Mouse (Mus musculus) midbrain, embryonic 14.5 days (tissue): ENCODE measurements at regions not wholly inside any gene's neighbourhood (a gene's known extent, or its start where the extent isn't known, plus 50 kb on each side); places are given as distances from the start of the nearest gene placed in this dataset.
A peak's percentile ranks its signal among the peaks of the same experiment; 100 is the strongest.
"Not testable (repeated sequence)": the region's sequence is repeated elsewhere in the genome, so short reads cannot be mapped to it uniquely, and the experiment has no call there.

Source experiments
- ATAC-seq: fragments of 200-750 bp; cut with Nextera tagmentation; 2 replicates; pipeline ENCODE4 v1.8.0; 2017; ENCODE audit warnings: moderate number of reproducible peaks, moderate library complexity; ENCODE audit not compliant: low FRiP score, low TSS enrichment
- DNase-seq: peaks from one replicate; pipeline ENCODE4 v3.0.0-alpha.2; 2015
- H3K27ac ChIP-seq: fragments of 300-500 bp; sonication (generic); replicated peaks from 2 replicates; pipeline ENCODE4 v1.5.1; 2014; ENCODE audit warnings: mild to moderate bottlenecking, low read depth, low read length, moderate library complexity
- H3K27me3 ChIP-seq: fragments of 300-500 bp; sonication (generic); 2 replicates; pipeline ENCODE4 v1.6.1; 2014; ENCODE audit warnings: low read length, control low read depth, mixed read lengths; ENCODE audit not compliant: control insufficient read depth, insufficient read depth
- H3K36me3 ChIP-seq: fragments of 300-500 bp; sonication (generic); 2 replicates; pipeline ENCODE4 v1.6.1; 2014; ENCODE audit warnings: low read length, control low read depth; ENCODE audit not compliant: control insufficient read depth, insufficient read depth
- H3K4me1 ChIP-seq: fragments of 300-500 bp; sonication (generic); 2 replicates; pipeline ENCODE4 v1.6.1; 2014; ENCODE audit warnings: mild to moderate bottlenecking, antibody characterized with exemption, low read length, control low read depth; ENCODE audit not compliant: control insufficient read depth, insufficient read depth
- H3K4me2 ChIP-seq: fragments of 300-500 bp; sonication (generic); 2 replicates; pipeline ENCODE4 v1.6.1; 2014; ENCODE audit warnings: mild to moderate bottlenecking, low read length, moderate library complexity
- H3K4me3 ChIP-seq: fragments of 300-500 bp; sonication (generic); replicated peaks from 2 replicates; pipeline ENCODE4 v1.5.1; 2014; ENCODE audit warnings: low read depth, low read length
- H3K9ac ChIP-seq: fragments of 300-500 bp; sonication (generic); replicated peaks from 2 replicates; pipeline ENCODE4 v1.6.1; 2014; ENCODE audit warnings: mild to moderate bottlenecking, low read length, moderate library complexity
- H3K9me3 ChIP-seq: fragments of 300-500 bp; sonication (generic); 2 replicates; pipeline ENCODE4 v1.6.1; 2016; ENCODE audit warnings: low read length, control low read depth, mixed read lengths; ENCODE audit not compliant: control insufficient read depth
- WGBS: fragments of 180-500 bp; shearing (Covaris S2); extraction: QIAGEN DNeasy Blood & Tissue Kit; methylation state at CpG from one replicate; pipeline ENCODE4 v1.1.7; 2014; 5-methylcytosine and 5-hydroxymethylcytosine counted together

DNA sequence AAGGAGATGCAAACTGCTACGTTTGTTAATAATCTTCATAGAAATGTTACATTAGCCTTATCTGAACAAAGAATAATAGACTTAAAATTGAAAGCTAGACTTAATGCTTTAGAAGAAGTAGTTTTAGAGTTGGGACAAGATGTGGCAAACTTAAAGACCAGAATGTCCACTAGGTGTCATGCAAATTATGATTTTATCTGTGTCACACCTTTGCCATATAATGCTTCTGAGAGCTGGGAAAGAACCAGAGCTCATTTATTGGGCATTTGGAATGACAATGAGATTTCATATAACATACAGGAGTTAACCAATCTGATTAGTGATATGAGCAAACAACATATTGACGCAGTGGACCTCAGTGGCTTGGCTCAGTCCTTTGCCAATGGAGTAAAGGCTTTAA, 714.8 kb upstream of the Tacstd2 start:
- H3K27me3 ChIP-seq, H3K36me3 ChIP-seq, H3K9ac ChIP-seq, H3K9me3 ChIP-seq, H3K4me2 ChIP-seq, H3K27ac ChIP-seq, DNase-seq, H3K4me3 ChIP-seq, ATAC-seq, H3K4me1 ChIP-seq: not testable (repeated sequence)
- 84% methylated on average over 2 of the region's 2 CpGs for WGBS

DNA sequence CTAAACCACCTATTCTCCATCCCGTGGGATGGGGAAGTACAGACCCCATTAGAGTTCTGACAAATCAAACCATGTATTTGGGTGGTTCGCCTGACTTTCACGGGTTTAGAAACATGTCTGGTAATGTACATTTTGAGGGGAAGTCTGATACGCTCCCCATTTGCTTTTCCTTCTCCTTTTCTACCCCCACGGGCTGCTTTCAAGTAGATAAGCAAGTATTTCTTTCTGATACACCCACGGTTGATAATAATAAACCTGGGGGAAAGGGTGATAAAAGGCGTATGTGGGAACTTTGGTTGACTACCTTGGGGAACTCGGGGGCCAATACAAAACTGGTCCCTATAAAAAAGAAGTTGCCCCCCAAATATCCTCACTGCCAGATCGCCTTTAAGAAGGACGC, 713.7 kb upstream of the Tacstd2 start:
- H3K36me3 ChIP-seq, H3K27me3 ChIP-seq, H3K4me2 ChIP-seq, H3K9me3 ChIP-seq, H3K27ac ChIP-seq, H3K4me3 ChIP-seq, H3K9ac ChIP-seq, DNase-seq, H3K4me1 ChIP-seq, ATAC-seq: not testable (repeated sequence)
- WGBS = 84% methylated on average over 8 of the region's 10 CpGs

DNA sequence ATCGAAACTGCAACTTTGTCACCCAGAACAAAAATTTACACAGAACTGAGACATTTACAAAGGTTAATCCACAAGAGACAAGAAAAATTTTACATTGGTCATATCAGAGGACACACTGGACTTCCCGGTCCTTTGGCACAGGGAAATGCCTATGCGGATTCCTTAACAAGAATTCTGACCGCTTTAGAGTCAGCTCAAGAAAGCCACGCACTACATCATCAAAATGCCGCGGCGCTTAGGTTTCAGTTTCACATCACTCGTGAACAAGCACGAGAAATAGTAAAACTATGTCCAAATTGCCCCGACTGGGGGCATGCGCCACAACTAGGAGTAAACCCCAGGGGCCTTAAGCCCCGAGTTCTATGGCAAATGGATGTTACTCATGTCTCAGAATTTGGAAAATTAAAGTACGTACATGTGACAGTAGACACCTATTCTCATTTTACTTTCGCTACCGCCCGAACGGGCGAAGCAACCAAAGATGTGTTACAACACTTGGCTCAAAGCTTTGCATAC, 712.5 kb upstream of the Tacstd2 start:
- H3K9me3 ChIP-seq, H3K36me3 ChIP-seq, H3K4me2 ChIP-seq, DNase-seq, H3K27me3 ChIP-seq, ATAC-seq, H3K9ac ChIP-seq, H3K27ac ChIP-seq, H3K4me3 ChIP-seq, H3K4me1 ChIP-seq: not testable (repeated sequence)
- 92% methylated on average over 19 of the region's 19 CpGs for WGBS

DNA sequence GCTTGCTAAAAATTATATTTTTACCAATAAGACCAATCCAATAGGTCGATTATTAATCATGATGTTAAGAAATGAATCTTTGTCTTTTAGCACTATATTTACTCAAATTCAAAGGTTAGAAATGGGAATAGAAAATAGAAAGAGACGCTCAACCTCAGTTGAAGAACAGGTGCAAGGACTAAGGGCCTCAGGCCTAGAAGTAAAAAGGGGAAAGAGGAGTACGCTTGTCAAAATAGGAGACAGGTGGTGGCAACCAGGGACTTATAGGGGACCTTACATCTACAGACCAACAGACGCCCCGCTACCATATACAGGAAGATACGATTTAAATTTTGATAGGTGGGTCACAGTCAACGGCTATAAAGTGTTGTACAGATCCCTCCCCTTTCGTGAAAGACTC, 707.2 kb upstream of the Tacstd2 start:
- not testable (repeated sequence) for H3K27ac ChIP-seq, ATAC-seq, H3K4me3 ChIP-seq, H3K36me3 ChIP-seq, H3K27me3 ChIP-seq, H3K9ac ChIP-seq, H3K4me1 ChIP-seq, DNase-seq, H3K9me3 ChIP-seq, H3K4me2 ChIP-seq
- WGBS = no CpG with 5 or more reads among the region's 8 CpGs

DNA sequence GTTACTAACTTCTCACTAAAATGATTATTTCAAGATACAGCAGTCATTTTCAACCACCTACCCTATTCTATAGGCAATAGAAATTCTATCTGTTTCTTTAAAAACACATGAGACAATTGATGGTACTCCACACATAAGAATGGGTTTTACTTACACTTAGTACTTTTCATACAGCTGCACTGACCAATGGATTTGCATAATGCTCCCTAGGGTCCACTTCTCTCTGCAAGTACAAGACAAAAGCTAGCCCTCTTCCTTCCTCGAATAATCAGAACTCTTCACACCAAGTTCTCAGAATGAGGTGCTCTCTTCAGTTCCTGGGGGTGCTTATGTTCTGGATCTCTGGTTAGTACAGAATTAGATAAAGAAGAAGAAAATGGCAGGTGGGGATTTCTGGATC, 684.1 kb upstream of the Tacstd2 start:
- no peak for DNase-seq
- Histone ChIP-seq H3K4me3 (no peak overlapping the region), H3K4me2 (no peak overlapping the region), H3K36me3 (no peaks in the 10 kb centered on the region), H3K27ac (no peak overlapping the region), H3K27me3 (no peaks in the 10 kb centered on the region), H3K4me1 (no peaks in the 10 kb centered on the region), H3K9me3 (no peaks in the 10 kb centered on the region), H3K9ac (no peak overlapping the region)
- no peak for ATAC-seq
- 53% methylated on average over 1 of the region's 1 CpGs for WGBS

DNA sequence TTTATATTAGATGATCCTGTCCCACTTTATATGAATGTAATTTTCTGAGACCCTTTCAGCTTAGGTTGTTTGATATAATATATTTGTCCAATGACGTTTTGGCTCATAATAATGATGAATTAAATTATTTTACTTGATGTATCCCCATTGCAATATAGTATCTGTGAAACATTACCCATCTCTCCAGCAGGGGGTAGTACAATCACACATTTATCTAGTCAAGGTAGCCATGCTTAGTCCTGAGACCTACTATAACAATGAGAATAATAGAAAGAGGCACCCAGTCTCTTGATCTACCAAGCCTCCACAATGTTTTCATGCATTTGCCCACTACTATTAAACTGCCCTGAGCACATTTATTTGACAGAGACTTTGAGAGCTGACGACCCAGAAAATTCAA, 665.9 kb upstream of the Tacstd2 start:
- ATAC-seq (no peak; the same call in 1 of the 2 replicates), DNase-seq (peak; percentile 19)
- WGBS = 32% methylated on average over 2 of the region's 2 CpGs

DNA sequence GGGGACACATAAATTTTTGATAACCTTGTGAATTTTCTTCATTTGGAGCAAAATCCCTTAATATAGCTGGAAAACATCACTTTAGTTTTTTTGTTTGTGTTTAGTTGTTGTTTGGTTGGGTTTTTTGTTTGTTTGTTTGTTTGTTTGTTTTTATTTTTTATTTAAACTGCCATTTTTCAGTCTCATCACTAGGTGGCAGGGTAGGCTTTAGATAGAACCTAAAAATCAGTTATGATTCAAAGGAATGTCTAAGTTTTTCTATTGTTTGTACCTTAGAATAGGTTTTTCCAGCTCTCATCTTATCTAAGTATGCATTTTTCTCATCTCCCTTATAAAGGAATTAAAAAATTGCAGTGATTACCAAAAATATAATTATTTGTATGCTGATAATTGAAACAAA, 662.4 kb upstream of the Tacstd2 start:
- Histone ChIP-seq H3K9me3 (no peaks in the 10 kb centered on the region), H3K9ac (no peak overlapping the region), H3K27ac (no peak overlapping the region), H3K27me3 (no peaks in the 10 kb centered on the region), H3K4me3 (no peak overlapping the region), H3K4me1 (no peaks in the 10 kb centered on the region), H3K36me3 (no peaks in the 10 kb centered on the region), H3K4me2 (no peak overlapping the region)
- ATAC-seq (no peak), DNase-seq (peak; percentile 8)

More for the DNA sequence above, 665.9 kb upstream of the Tacstd2 start:
- Histone ChIP-seq H3K4me3 (no peak overlapping the region), H3K27me3 (no peaks in the 10 kb centered on the region), H3K4me2 (no peak overlapping the region), H3K36me3 (no peaks in the 10 kb centered on the region), H3K27ac (no peak overlapping the region), H3K9ac (no peak overlapping the region), H3K9me3 (no peaks in the 10 kb centered on the region), H3K4me1 (no peaks in the 10 kb centered on the region)

DNA sequence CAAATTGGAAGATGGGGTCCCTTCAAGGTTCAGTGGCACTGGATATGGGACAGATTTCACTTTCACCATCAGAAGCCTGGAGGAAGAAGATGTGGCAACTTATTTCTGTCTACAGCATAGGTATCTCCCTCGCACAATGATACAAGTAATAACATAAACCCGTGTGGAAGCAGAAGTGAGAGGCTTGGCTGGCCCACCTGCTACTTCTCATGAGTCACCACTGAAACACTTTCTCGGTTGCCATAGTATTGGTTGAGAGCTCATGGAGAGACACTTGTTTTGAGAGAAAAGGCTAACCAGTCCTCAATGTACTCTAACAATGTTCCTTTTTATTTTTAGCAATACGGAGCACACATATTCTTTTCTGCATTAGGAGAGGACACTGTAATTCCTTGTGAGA, 629.2 kb upstream of the Tacstd2 start:
- H3K27me3 ChIP-seq = no peaks in the 10 kb centered on the region
- no peak overlapping the region for H3K4me2 ChIP-seq
- H3K36me3 ChIP-seq = no peaks in the 10 kb centered on the region
- no peaks in the 10 kb centered on the region for H3K4me1 ChIP-seq
- no peak for DNase-seq
- H3K27ac ChIP-seq = no peak overlapping the region
- WGBS = 84% methylated on average over 4 of the region's 4 CpGs
- no peaks in the 10 kb centered on the region for H3K9me3 ChIP-seq
- no peak overlapping the region for H3K9ac ChIP-seq
- ATAC-seq = no peak
- H3K4me3 ChIP-seq = no peak overlapping the region

DNA sequence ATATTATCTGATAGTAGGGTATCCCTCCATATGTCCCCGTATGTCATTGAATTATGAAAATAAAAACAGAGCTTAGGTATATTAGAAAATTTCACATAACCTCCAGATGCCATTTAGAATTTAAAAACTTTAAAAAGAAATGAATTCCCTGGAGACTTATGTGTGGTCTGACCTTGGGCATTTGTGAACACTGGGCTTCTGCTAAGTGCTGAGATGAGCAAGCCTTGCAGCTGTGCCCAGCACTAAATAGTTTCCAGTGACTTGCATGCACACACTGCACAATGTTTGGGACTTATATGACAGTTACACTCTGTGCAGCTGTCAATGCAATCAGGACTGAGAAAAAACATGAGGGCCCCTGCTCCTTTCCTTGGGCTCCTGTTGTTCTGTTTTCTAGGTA, 628.5 kb upstream of the Tacstd2 start:
- DNase-seq, H3K9me3 ChIP-seq, H3K27me3 ChIP-seq, ATAC-seq, H3K27ac ChIP-seq, H3K9ac ChIP-seq, H3K4me3 ChIP-seq, H3K36me3 ChIP-seq, H3K4me2 ChIP-seq, H3K4me1 ChIP-seq: not testable (repeated sequence)
- 93% methylated on average over 1 of the region's 1 CpGs for WGBS
